Mouse (Mus musculus): Measurements from ENCODE around the gene Sytl2. TPM values are rescaled to one million over a fixed set of nuclear protein-coding genes. Genes with fewer than 3 reads are reported as not detected.

Gene Sytl2
- polyA plus RNA-seq, 1 experiment from 2014 or later = 3.4 TPM

DNA sequence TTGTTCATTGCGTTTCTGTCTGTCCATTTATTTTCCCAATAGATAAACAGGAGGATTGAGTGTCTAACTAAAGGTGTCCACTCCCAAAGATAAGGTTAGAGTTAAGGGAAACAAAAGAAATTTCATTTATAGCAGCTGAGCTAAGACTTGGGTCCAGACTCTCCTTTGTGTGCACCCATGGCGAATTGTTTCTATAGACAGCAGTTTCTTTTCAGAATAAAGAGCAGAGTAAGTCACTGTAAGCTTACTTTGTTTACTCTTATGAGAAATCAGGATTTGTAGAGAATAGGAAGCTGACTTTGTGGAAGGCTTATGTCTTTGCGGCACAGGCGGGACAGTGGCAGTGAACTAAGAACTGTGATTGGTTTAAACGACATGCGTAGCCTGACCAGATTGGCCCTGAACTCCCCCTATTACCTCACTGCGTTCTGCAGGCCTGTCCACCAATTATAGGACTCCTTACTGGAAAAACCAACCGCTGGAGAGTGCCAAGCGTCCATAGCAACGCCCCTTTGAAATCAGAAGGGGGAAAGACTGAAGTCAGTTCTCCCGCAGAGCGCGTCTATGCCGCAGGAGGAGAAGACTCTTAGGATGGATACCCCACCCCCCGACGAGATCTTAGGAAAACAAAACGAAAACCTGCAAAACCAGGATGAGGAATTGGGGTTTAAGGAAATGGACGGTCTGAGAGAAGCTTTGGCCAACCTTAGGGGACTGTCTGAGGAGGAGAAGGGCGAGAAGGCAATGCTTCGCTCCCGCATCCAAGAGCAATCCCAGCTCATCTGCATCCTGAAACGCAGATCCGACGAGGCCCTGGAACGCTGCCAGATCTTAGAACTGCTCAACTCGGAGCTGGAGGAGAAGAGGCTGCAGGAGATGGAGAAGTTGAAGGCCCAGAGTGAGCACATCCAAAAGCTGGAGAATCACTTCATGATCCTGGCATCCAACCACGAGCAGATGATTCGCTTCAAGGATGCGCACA lies 124.3 kb downstream of the Sytl2 start, which contains the start of gene Ccdc89:
Gene Ccdc89 (plus strand): TSS at position 558 of the 982 bp plus-strand sequence.
- Histone ChIP-seq H3K27me3 (ENCODE audit: insufficient read depth, poor library complexity, severe bottlenecking) (no peaks in the 10 kb centered on the region), H3K9me3 (no peaks in the 10 kb centered on the region), H3K27ac (peak within 1 kb of the TSS; percentile 69; the same call in 1 of the 2 replicates), H3K36me3 (no peaks in the 10 kb centered on the region), H3K4me3 (peak within 1 kb of the TSS; percentile 58), H3K4me1 (peaks cover 9% of the 10 kb centered on the region)
- WGBS = 15% methylated on average over 29 of the region's 29 CpGs
- DNase-seq (ENCODE audit: low spot score) = peak; percentile 91

DNA sequence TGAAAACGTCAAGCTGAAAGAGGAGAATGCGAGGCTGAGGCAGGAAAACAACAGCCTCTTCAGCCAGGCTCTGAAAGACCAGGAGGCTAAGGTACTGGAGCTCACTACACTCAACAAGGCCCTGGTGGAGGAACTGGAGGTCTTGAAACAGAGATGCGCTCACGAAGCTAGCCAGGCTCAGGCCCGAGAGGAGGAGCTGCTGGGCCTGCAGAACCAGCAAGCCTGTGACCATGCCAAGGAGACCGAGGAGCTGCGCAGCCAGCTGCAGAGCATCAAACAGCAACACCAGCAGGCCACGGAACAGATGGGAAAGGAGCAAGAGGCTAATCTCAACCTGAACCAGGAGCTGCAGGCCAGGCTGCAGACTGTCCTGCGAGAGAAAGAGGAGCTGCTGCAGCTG lies 125.0 kb downstream of the Sytl2 start:
- no peak overlapping the region for H3K27ac ChIP-seq
- no peaks in the 10 kb centered on the region for H3K9me3 ChIP-seq
- no peaks in the 10 kb centered on the region for H3K27me3 ChIP-seq (ENCODE audit: insufficient read depth, poor library complexity, severe bottlenecking)
- peaks cover 9% of the 10 kb centered on the region for H3K4me1 ChIP-seq
- no peaks in the 10 kb centered on the region for H3K36me3 ChIP-seq
- DNase-seq (ENCODE audit: low spot score) = no peak
- WGBS = 48% methylated on average over 9 of the region's 9 CpGs
- H3K4me3 ChIP-seq = peak overlapping the region; percentile 58

- H3K4me3 ChIP-seq = no peak overlapping the region
- H3K27ac ChIP-seq = no peak overlapping the region
- H3K36me3 ChIP-seq = no peaks in the 10 kb centered on the region
- H3K9me3 ChIP-seq = no peaks in the 10 kb centered on the region
- peaks cover 1% of the 10 kb centered on the region for H3K4me1 ChIP-seq
- no peaks in the 10 kb centered on the region for H3K27me3 ChIP-seq (ENCODE audit: insufficient read depth, poor library complexity, severe bottlenecking)
- no peak for DNase-seq (ENCODE audit: low spot score)
These were observed 130.2 kb downstream of the Sytl2 start for GRCm38 (mm10) chr7:90432221-90432620.

DNA sequence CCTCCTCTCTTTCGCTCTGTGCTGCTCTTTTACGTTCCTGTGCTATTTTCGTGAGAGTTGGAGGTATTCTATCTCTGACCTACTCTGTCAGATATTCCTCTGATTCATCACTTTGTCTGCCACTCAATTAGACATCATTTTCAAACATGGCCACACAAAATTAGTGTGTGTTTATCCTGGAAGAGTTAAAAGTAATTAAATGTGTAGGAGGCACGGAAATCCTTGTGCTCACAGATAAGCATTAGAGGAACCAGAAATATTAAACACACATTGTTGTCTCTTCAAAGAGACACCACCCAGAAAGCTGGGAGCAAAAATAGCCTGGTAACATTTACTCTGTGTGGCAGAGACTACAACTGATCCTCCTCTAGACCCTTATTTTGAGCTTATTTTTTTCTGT lies 138.0 kb downstream of the Sytl2 start:
- H3K27me3 ChIP-seq (ENCODE audit: insufficient read depth, poor library complexity, severe bottlenecking) = no peaks in the 10 kb centered on the region
- H3K4me3 ChIP-seq = no peak overlapping the region
- no peaks in the 10 kb centered on the region for H3K9me3 ChIP-seq
- no peaks in the 10 kb centered on the region for H3K4me1 ChIP-seq
- no peaks in the 10 kb centered on the region for H3K36me3 ChIP-seq
- no peak overlapping the region for H3K27ac ChIP-seq
- 85% methylated on average over 4 of the region's 4 CpGs for WGBS
- no peak for DNase-seq (ENCODE audit: low spot score)

- Histone ChIP-seq H3K4me1 (no peaks in the 10 kb centered on the region), H3K9me3 (no peaks in the 10 kb centered on the region), H3K4me3 (peak overlapping the region; percentile 97), H3K36me3 (peaks cover 1% of the 10 kb centered on the region; the same call in 1 of the 2 replicates), H3K27me3 (ENCODE audit: insufficient read depth, poor library complexity, severe bottlenecking) (no peaks in the 10 kb centered on the region), H3K27ac (peak overlapping the region; percentile 100)
- WGBS = 11% methylated on average over 4 of the region's 4 CpGs
- no peak for DNase-seq (ENCODE audit: low spot score)
These were observed 140.0 kb downstream of the Sytl2 start for GRCm38 (mm10) chr7:90442070-90442469.

GRCm38 (mm10) chr7:90442518-90443080 lies 140.5 kb downstream of the Sytl2 start, which contains the start of gene Crebzf:
Gene Crebzf (plus strand): TSS chr7:90442729.
- H3K9me3 ChIP-seq = no peaks in the 10 kb centered on the region
- under 1% methylated on average over 54 of the region's 54 CpGs for WGBS
- peak; percentile 97 for DNase-seq (ENCODE audit: low spot score)
- peaks cover 6% of the 10 kb centered on the region; the same call in 1 of the 2 replicates for H3K36me3 ChIP-seq
- peak within 1 kb of the TSS; percentile 100 for H3K27ac ChIP-seq
- no peaks in the 10 kb centered on the region for H3K4me1 ChIP-seq
- no peaks in the 10 kb centered on the region for H3K27me3 ChIP-seq (ENCODE audit: insufficient read depth, poor library complexity, severe bottlenecking)
- peak within 1 kb of the TSS; percentile 97 for H3K4me3 ChIP-seq

DNA sequence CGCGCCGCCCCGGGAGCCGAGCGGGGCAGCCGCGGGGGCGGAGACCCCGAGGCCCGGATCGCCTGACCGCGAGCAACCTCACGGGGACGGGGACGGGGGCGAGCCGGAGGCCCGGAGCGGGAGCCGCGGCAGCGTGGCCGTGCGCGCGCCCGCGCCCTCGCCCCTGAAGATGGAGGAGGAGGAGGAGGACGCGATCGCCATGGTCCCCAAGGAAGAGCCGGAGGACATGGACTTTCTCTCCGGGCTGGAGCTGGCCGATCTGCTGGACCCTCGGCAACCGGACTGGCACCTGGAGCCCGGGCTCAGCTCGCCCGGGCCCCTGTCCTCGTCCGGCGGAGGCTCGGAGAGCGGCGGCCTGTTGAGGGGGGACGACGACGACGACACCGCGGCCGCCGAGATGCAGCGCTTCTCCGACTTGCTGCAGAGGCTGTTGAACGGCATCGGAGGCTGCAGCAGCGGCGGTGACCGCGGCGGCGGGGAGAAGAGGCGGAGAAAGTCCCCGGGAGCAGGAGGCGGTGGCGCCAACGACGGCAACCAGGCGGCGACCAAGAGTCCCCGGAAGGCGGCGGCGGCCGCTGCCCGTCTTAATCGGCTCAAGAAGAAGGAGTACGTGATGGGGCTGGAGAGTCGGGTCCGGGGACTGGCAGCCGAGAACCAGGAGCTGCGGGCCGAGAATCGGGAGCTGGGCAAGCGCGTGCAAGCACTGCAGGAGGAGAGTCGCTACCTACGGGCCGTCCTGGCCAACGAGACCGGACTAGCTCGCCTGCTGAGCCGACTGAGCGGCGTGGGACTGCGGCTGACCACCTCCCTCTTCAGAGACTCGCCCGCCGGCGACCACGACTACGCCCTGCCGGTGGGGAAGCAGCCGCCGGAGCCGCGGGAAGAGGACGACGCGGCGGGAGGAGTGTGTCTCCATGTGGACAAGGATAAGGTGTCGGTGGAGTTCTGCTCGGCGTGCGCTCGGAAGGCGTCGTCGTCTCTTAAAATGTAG lies 141.3 kb downstream of the Sytl2 start:
- Histone ChIP-seq H3K27ac (peak overlapping the region; percentile 100), H3K36me3 (peaks cover 12% of the 10 kb centered on the region; the same call in 1 of the 2 replicates), H3K4me3 (peak overlapping the region; percentile 97), H3K27me3 (ENCODE audit: insufficient read depth, poor library complexity, severe bottlenecking) (no peaks in the 10 kb centered on the region), H3K4me1 (no peaks in the 10 kb centered on the region), H3K9me3 (no peaks in the 10 kb centered on the region)
- WGBS = under 1% methylated on average over 123 of the region's 123 CpGs
- peak; percentile 84 for DNase-seq (ENCODE audit: low spot score)

GRCm38 (mm10) chr7:90444206-90444605 lies 142.2 kb downstream of the Sytl2 start:
- H3K4me1 ChIP-seq = no peaks in the 10 kb centered on the region
- H3K36me3 ChIP-seq = peaks cover 17% of the 10 kb centered on the region
- H3K9me3 ChIP-seq = no peaks in the 10 kb centered on the region
- H3K27me3 ChIP-seq (ENCODE audit: insufficient read depth, poor library complexity, severe bottlenecking) = no peaks in the 10 kb centered on the region
- peak overlapping the region; percentile 100 for H3K27ac ChIP-seq
- H3K4me3 ChIP-seq = peak overlapping the region; percentile 97
- no peak for DNase-seq (ENCODE audit: low spot score)
- 1% methylated on average over 6 of the region's 6 CpGs for WGBS

DNA sequence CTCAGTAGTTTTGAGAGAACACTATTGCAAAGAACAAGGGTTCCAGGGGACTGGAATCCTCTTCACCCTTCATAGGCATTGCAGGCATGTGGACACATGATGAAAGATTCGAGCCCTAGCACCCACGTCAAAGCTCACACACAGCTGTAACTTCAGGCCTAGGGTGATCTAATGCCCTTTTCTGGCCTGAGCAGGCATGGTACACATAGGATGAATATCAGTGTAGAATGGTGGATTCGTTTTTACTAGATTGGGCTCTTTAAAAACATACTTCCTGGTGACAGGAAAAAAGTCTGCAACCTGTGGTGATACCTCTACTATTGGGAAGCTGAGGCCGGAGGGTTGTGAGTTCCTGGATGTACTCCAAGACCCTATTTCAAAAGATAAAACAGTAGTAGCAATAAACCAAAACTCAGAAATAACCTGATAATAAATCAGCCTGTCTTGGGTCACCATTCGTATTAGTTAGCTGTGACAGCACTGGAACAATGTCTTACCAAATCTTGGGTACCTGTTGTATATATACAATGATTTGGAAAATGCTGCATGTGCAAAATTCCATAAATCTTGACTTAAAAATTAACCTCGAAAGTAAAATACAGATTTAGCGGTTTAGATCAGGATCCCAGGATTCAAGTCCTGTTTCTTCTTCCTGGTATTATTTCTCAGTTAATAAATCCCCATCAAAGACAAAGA lies 154.2 kb downstream of the Sytl2 start:
- Histone ChIP-seq H3K4me3 (peak overlapping the region; percentile 84), H3K27ac (peak overlapping the region; percentile 94; the same call in 1 of the 2 replicates), H3K4me1 (0 out of 2 replicates have a peak, but pooled peaks cover 7% of the 10 kb centered on the region), H3K36me3 (peaks cover 26% of the 10 kb centered on the region; the same call in 1 of the 2 replicates), H3K27me3 (ENCODE audit: insufficient read depth, poor library complexity, severe bottlenecking) (0 out of 2 replicates have a peak, but pooled peaks cover 4% of the 10 kb centered on the region), H3K9me3 (no peaks in the 10 kb centered on the region)
- DNase-seq (ENCODE audit: low spot score) = no peak
- 34% methylated on average over 7 of the region's 7 CpGs for WGBS

GRCm38 (mm10) chr7:90456845-90457468 lies 154.9 kb downstream of the Sytl2 start, which contains the start of gene Tmem126a:
Gene Tmem126a (minus strand): TSS chr7:90457229.
- H3K4me3 ChIP-seq = peak within 1 kb of the TSS; percentile 84
- no peaks in the 10 kb centered on the region for H3K9me3 ChIP-seq
- WGBS = under 1% methylated on average over 41 of the region's 41 CpGs
- peaks cover 20% of the 10 kb centered on the region; the same call in 1 of the 2 replicates for H3K36me3 ChIP-seq
- 0 out of 2 replicates have a peak, but pooled peaks cover 4% of the 10 kb centered on the region for H3K27me3 ChIP-seq (ENCODE audit: insufficient read depth, poor library complexity, severe bottlenecking)
- H3K4me1 ChIP-seq = 0 out of 2 replicates have a peak, but pooled peaks cover 7% of the 10 kb centered on the region
- peak within 1 kb of the TSS; percentile 94 for H3K27ac ChIP-seq
- DNase-seq (ENCODE audit: low spot score) = peak; percentile 96

GRCm38 (mm10) chr7:90457517-90457916 lies 155.5 kb downstream of the Sytl2 start:
- peak; percentile 76 for DNase-seq (ENCODE audit: low spot score)
- 14% methylated on average over 10 of the region's 10 CpGs for WGBS
- H3K36me3 ChIP-seq = peaks cover 16% of the 10 kb centered on the region; the same call in 1 of the 2 replicates
- 0 out of 2 replicates have a peak, but pooled peaks cover 7% of the 10 kb centered on the region for H3K4me1 ChIP-seq
- H3K4me3 ChIP-seq = peak overlapping the region; percentile 84
- 0 out of 2 replicates have a peak, but pooled peaks cover 4% of the 10 kb centered on the region for H3K27me3 ChIP-seq (ENCODE audit: insufficient read depth, poor library complexity, severe bottlenecking)
- peak overlapping the region; percentile 94 for H3K27ac ChIP-seq
- H3K9me3 ChIP-seq = no peaks in the 10 kb centered on the region

All from heart, embryonic 10.5 days (tissue).